Mouse (Mus musculus): Measurements from ENCODE around the gene Tnfsf11. TPM values are rescaled to one million over a fixed set of nuclear protein-coding genes. Genes with fewer than 3 reads are reported as not detected.

Gene Tnfsf11
- polyA plus RNA-seq, 2 experiments = 0.84 to 0.98 TPM

GRCm38 (mm10) chr14:78319580-78319979 lies 11.7 kb upstream of the Tnfsf11 start:
- no peak overlapping the region for H3K9ac ChIP-seq (ENCODE audit: low read depth, low read length, severe bottlenecking)
- no peak for ATAC-seq (ENCODE audit: low FRiP score, low read depth)
- H3K4me1 ChIP-seq (ENCODE audit: control insufficient read depth, insufficient read depth, low read length) = no peaks in the 10 kb centered on the region
- no peaks in the 10 kb centered on the region for H3K9me3 ChIP-seq (ENCODE audit: control insufficient read depth, low read length)
- TF ChIP-seq POLR2A (IDR thresholded peaks at IDR 0.05; ENCODE audit: borderline replicate concordance, extremely low read depth, insufficient read depth, insufficient read length) = no peak
- H3K36me3 ChIP-seq (ENCODE audit: control insufficient read depth, insufficient read depth, low read length) = no peaks in the 10 kb centered on the region
- H3K4me2 ChIP-seq (replicated peaks; ENCODE audit: low read depth, low read length, severe bottlenecking) = no peak overlapping the region
- no peaks in the 10 kb centered on the region for H3K27me3 ChIP-seq (ENCODE audit: control insufficient read depth, insufficient read depth, low read length)
- no peak for DNase-seq (ENCODE audit: low spot score)
- H3K4me3 ChIP-seq (replicated peaks; ENCODE audit: low read length) = no peak overlapping the region
- 76% methylated on average over 5 of the region's 5 CpGs for WGBS
- H3K27ac ChIP-seq (replicated peaks; ENCODE audit: low read depth, low read length) = no peak overlapping the region

- no peaks in the 10 kb centered on the region for H3K9me3 ChIP-seq (ENCODE audit: control insufficient read depth, low read length)
- TF ChIP-seq POLR2A (IDR thresholded peaks at IDR 0.05; ENCODE audit: borderline replicate concordance, extremely low read depth, insufficient read depth, insufficient read length) = no peak
- no peak for DNase-seq (ENCODE audit: low spot score)
- 66% methylated on average over 3 of the region's 3 CpGs for WGBS
- H3K36me3 ChIP-seq (ENCODE audit: control insufficient read depth, insufficient read depth, low read length) = no peaks in the 10 kb centered on the region
- H3K9ac ChIP-seq (ENCODE audit: low read depth, low read length, severe bottlenecking) = no peak overlapping the region
- no peak for ATAC-seq (ENCODE audit: low FRiP score, low read depth)
- H3K27me3 ChIP-seq (ENCODE audit: control insufficient read depth, insufficient read depth, low read length) = no peaks in the 10 kb centered on the region
- H3K4me3 ChIP-seq (replicated peaks; ENCODE audit: low read length) = no peak overlapping the region
- H3K4me2 ChIP-seq (replicated peaks; ENCODE audit: low read depth, low read length, severe bottlenecking) = no peak overlapping the region
- H3K27ac ChIP-seq (replicated peaks; ENCODE audit: low read depth, low read length) = no peak overlapping the region
- no peaks in the 10 kb centered on the region for H3K4me1 ChIP-seq (ENCODE audit: control insufficient read depth, insufficient read depth, low read length)
Observed at GRCm38 (mm10) chr14:78319000-78319399, 11.2 kb upstream of the Tnfsf11 start.

- Histone ChIP-seq H3K9ac (ENCODE audit: low read depth, low read length, severe bottlenecking) (no peak overlapping the region), H3K4me1 (ENCODE audit: control insufficient read depth, insufficient read depth, low read length) (no peaks in the 10 kb centered on the region), H3K27me3 (ENCODE audit: control insufficient read depth, insufficient read depth, low read length) (no peaks in the 10 kb centered on the region), H3K36me3 (ENCODE audit: control insufficient read depth, insufficient read depth, low read length) (no peaks in the 10 kb centered on the region), H3K9me3 (ENCODE audit: control insufficient read depth, low read length) (no peaks in the 10 kb centered on the region), H3K4me3 (replicated peaks; ENCODE audit: low read length) (no peak overlapping the region), H3K27ac (replicated peaks; ENCODE audit: low read depth, low read length) (no peak overlapping the region), H3K4me2 (replicated peaks; ENCODE audit: low read depth, low read length, severe bottlenecking) (no peak overlapping the region)
- no peak for ATAC-seq (ENCODE audit: low FRiP score, low read depth)
- TF ChIP-seq POLR2A (IDR thresholded peaks at IDR 0.05; ENCODE audit: borderline replicate concordance, extremely low read depth, insufficient read depth, insufficient read length) = no peak
- 85% methylated on average over 5 of the region's 5 CpGs for WGBS
- DNase-seq (ENCODE audit: low spot score) = no peak
Observed at GRCm38 (mm10) chr14:78317623-78318022, 9.8 kb upstream of the Tnfsf11 start.

- H3K4me2 ChIP-seq (replicated peaks; ENCODE audit: low read depth, low read length, severe bottlenecking) = no peak overlapping the region
- no peaks in the 10 kb centered on the region for H3K27me3 ChIP-seq (ENCODE audit: control insufficient read depth, insufficient read depth, low read length)
- no peak for DNase-seq (ENCODE audit: low spot score)
- no peak for ATAC-seq (ENCODE audit: low FRiP score, low read depth)
- H3K9me3 ChIP-seq (ENCODE audit: control insufficient read depth, low read length) = no peaks in the 10 kb centered on the region
- H3K9ac ChIP-seq (ENCODE audit: low read depth, low read length, severe bottlenecking) = no peak overlapping the region
- no peak overlapping the region for H3K27ac ChIP-seq (replicated peaks; ENCODE audit: low read depth, low read length)
- H3K36me3 ChIP-seq (ENCODE audit: control insufficient read depth, insufficient read depth, low read length) = no peaks in the 10 kb centered on the region
- H3K4me3 ChIP-seq (replicated peaks; ENCODE audit: low read length) = no peak overlapping the region
- TF ChIP-seq POLR2A (IDR thresholded peaks at IDR 0.05; ENCODE audit: borderline replicate concordance, extremely low read depth, insufficient read depth, insufficient read length) = no peak
- 88% methylated on average over 3 of the region's 3 CpGs for WGBS
- no peaks in the 10 kb centered on the region for H3K4me1 ChIP-seq (ENCODE audit: control insufficient read depth, insufficient read depth, low read length)
Observed at GRCm38 (mm10) chr14:78300914-78301313, 6.9 kb downstream of the Tnfsf11 start.

- Histone ChIP-seq H3K27me3 (ENCODE audit: control insufficient read depth, insufficient read depth, low read length) (no peaks in the 10 kb centered on the region), H3K4me2 (replicated peaks; ENCODE audit: low read depth, low read length, severe bottlenecking) (no peak overlapping the region), H3K9me3 (ENCODE audit: control insufficient read depth, low read length) (no peaks in the 10 kb centered on the region), H3K36me3 (ENCODE audit: control insufficient read depth, insufficient read depth, low read length) (no peaks in the 10 kb centered on the region), H3K9ac (ENCODE audit: low read depth, low read length, severe bottlenecking) (no peak overlapping the region), H3K4me3 (replicated peaks; ENCODE audit: low read length) (no peak overlapping the region), H3K4me1 (ENCODE audit: control insufficient read depth, insufficient read depth, low read length) (no peaks in the 10 kb centered on the region), H3K27ac (replicated peaks; ENCODE audit: low read depth, low read length) (no peak overlapping the region)
- WGBS = 90% methylated on average over 7 of the region's 7 CpGs
- DNase-seq (ENCODE audit: low spot score) = no peak
- TF ChIP-seq POLR2A (IDR thresholded peaks at IDR 0.05; ENCODE audit: borderline replicate concordance, extremely low read depth, insufficient read depth, insufficient read length) = no peak
- ATAC-seq (ENCODE audit: low FRiP score, low read depth) = no peak
Observed at GRCm38 (mm10) chr14:78292687-78293086, 15.2 kb downstream of the Tnfsf11 start.
